Mouse (Mus musculus) G1E (cell line): ENCODE measurements around the gene Retreg3.

ENCODE experiments used
- CTCF ChIP-seq: IDR thresholded peaks from 2 replicates; pipeline ENCODE4 v1.5.1; 2012; ENCODE audit warnings: low read depth, low read length, inconsistent platforms, mixed read lengths
- GATA1 ChIP-seq: IDR thresholded peaks from 2 replicates; pipeline ENCODE4 v1.6.1; 2012; ENCODE audit warnings: borderline replicate concordance, low read length, inconsistent platforms, mixed read lengths
- TAL1 ChIP-seq: conservative IDR thresholded peaks from 2 replicates; pipeline ENCODE4 v1.6.1; 2012; ENCODE audit warnings: low read depth, low read length, inconsistent platforms, mixed read lengths

- TF ChIP-seq CTCF = peak; percentile 25; the same call in 1 of the 2 replicates
- no peak for TF ChIP-seq GATA1
- TF ChIP-seq TAL1 = no peak
Measured at GRCm38 (mm10) chr11:101082208-101083082, 37.2 kb downstream of the Retreg3 start, which contains the start of gene Coasy.
